Mouse (Mus musculus): ENCODE measurements at regions not wholly inside any gene's neighbourhood (a gene's known extent, or its start where the extent isn't known, plus 50 kb on each side); places are given as distances from the start of the nearest gene placed in this dataset.

DNA sequence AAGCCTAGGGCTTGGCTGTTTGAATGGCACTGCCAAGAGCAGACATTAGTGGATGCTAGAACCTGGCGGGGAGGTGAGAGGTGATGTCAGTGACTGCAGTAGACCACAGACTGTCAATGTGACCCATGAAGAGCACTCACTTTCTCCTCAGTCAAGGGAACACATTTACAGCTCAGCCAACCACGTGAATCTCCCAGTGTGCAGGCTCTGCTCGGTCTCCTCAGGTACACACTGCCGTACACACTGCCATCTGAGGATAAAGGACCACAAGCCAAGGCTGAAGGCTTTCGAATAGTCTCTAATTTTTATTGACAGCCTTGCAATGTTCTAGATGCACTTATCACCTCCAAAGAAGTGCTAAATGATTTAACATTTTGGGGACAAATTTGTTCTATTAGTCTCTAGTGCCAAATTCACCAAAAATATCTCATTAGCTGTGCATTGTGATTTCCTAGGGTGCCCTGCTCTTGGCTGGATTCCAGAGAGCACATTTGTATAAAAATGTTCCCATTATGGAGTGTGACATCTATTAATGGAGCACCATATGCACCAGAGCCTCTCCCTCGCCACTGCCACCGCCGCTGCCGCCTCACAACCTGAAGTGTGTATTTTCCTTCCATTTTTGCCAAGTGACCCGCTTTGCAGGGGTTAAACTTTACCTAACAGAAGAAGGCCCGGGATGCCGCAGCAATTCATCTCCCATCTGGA is 168.7 kb downstream of the Zfp326 start:
- H3K27ac ChIP-seq (ENCODE audit: insufficient read depth, low read depth, low read length): no peak overlapping the region
- no peak overlapping the region for H3K4me3 ChIP-seq (ENCODE audit: insufficient read depth, low read length)
- TF ChIP-seq POLR2A (IDR thresholded peaks at IDR 0.05; ENCODE audit: borderline replicate concordance, low read depth, low read length) (no peak), CTCF (IDR thresholded peaks at IDR 0.05; ENCODE audit: low read depth, low read length) (no peak)
- H3K4me1 ChIP-seq (ENCODE audit: control insufficient read depth, insufficient read depth, low read length): no peaks in the 10 kb centered on the region

DNA sequence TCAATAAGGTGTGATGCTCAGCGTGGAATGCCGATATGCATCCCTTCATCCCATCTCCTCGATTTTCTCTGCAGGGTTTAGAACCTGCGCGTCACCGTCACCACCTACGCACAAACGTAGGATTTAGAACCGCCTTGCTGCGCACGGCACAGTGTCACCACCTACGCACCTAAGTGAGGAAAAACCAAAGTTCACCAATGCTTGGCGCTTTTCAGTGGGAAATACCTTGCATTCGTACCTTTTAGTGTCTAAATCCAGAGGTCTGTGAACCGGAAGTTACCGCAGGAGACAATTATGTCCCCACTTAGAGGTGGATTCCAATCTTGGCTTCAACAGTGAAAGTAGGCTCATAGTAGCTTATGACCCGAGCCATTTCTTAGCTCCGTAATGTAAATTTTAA is 162.0 kb downstream of the Zfp326 start:
- Histone ChIP-seq H3K4me1 (ENCODE audit: control insufficient read depth, insufficient read depth, low read length) (no peaks in the 10 kb centered on the region), H3K4me3 (ENCODE audit: insufficient read depth, low read length) (no peak overlapping the region), H3K27ac (ENCODE audit: insufficient read depth, low read depth, low read length) (no peak overlapping the region)
- no peak for TF ChIP-seq CTCF (IDR thresholded peaks at IDR 0.05; ENCODE audit: low read depth, low read length)
- TF ChIP-seq POLR2A (IDR thresholded peaks at IDR 0.05; ENCODE audit: borderline replicate concordance, low read depth, low read length): no peak

DNA sequence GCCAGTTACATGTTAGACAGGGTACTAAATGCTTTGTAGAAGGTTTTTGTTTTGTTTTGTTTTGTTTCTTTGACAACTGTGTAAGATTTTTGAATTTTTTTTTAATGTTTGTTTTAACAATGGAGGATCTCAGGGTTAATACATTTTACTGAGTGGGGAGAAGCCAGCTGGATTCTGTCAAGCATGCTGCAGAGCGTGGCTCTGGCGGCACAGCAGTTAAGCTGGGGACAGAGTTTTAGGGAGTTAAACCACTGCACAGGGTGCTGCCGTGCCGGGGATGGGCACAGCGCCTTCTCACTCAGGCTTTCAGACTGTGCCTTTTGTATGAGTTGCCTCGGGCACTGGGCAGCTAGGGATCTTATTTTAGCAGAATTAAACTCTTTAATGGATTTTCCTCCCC is 159.8 kb downstream of the Zfp326 start:
- Histone ChIP-seq H3K4me1 (ENCODE audit: control insufficient read depth, insufficient read depth, low read length) (no peaks in the 10 kb centered on the region), H3K4me3 (ENCODE audit: insufficient read depth, low read length) (no peak overlapping the region), H3K27ac (ENCODE audit: insufficient read depth, low read depth, low read length) (no peak overlapping the region)
- TF ChIP-seq CTCF (IDR thresholded peaks at IDR 0.05; ENCODE audit: low read depth, low read length): no peak
- no peak for TF ChIP-seq POLR2A (IDR thresholded peaks at IDR 0.05; ENCODE audit: borderline replicate concordance, low read depth, low read length)

DNA sequence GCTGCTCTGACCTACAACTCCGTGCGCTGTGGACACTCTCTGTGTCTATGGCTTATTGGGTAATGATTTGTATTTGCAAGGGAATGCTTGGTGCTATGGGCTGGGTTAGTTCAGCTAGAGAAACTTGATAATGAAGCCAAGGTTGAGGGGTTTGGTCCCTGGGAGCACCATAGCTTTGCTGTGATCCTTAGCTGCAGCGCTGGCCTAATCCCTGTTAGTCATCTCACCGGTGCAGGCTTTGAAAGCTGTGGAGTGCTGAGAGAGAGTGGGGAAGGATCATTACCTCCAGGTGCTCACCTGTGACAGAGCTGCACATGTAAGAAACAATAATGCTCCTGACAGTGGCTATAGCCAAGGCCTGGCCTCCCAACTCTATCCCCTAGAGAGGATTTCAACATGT is 156.6 kb downstream of the Zfp326 start:
- no peak overlapping the region for H3K27ac ChIP-seq (ENCODE audit: insufficient read depth, low read depth, low read length)
- no peaks in the 10 kb centered on the region for H3K4me1 ChIP-seq (ENCODE audit: control insufficient read depth, insufficient read depth, low read length)
- TF ChIP-seq POLR2A (IDR thresholded peaks at IDR 0.05; ENCODE audit: borderline replicate concordance, low read depth, low read length) (no peak), CTCF (IDR thresholded peaks at IDR 0.05; ENCODE audit: low read depth, low read length) (no peak)

DNA sequence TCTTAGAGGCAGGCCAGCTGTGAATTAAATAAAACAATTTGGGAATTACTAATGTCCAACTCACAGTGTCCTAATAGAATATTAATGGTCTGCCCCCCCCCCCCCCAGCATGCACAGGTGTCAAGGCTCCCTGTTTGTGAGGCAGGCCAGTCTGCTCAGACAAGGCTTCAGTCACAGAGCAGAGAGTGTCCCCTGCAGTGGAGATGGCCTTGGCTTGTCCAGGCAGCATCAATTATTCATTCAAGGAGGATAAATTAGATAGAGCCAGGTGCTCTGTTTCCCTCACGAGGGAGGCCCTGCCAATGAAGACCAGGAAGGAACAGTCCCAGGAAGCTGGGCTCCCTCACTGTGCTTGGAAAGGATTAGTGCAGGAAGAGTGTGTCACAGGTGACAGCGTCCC is 150.5 kb downstream of the Zfp326 start:
- TF ChIP-seq CTCF (IDR thresholded peaks at IDR 0.05; ENCODE audit: low read depth, low read length) (no peak), POLR2A (IDR thresholded peaks at IDR 0.05; ENCODE audit: borderline replicate concordance, low read depth, low read length) (no peak)
- Histone ChIP-seq H3K4me3 (ENCODE audit: insufficient read depth, low read length) (no peak overlapping the region), H3K4me1 (ENCODE audit: control insufficient read depth, insufficient read depth, low read length) (no peaks in the 10 kb centered on the region), H3K27ac (ENCODE audit: insufficient read depth, low read depth, low read length) (no peak overlapping the region)

More for the DNA sequence above, 156.6 kb downstream of the Zfp326 start:
- no peak overlapping the region for H3K4me3 ChIP-seq (ENCODE audit: insufficient read depth, low read length)

DNA sequence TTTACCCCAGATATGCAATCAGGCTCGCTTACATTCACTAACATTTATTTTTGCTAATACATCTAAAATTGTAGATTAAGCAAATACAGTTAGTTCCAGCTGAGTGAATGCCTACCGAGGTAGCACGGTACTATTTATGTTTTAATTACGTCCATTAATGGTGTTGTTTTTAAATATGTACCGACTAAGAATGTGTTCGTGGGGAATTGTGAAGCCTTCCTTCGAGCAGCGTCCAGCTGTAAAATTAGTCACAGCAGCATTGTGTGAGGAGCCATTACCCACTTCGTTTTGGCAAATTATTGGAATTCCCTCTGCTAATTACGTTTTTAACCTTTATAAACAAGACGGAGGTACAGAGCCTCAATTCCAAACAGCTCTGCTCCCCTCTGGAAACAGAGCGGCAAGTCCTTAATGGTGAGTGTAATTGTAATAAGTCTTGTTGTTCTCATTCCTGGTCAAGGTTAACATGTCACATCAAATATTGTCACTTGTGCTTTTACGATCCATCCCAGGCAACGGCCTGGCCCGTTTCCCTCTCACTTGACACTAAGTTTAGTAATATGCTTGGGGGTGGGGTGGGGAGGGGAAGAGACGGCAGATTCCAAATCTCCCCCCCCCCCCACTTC is 128.0 kb downstream of the Zfp326 start:
- Histone ChIP-seq H3K27ac (ENCODE audit: insufficient read depth, low read depth, low read length) (no peak overlapping the region), H3K4me3 (ENCODE audit: insufficient read depth, low read length) (no peak overlapping the region), H3K4me1 (ENCODE audit: control insufficient read depth, insufficient read depth, low read length) (no peaks in the 10 kb centered on the region)
- no peak for TF ChIP-seq POLR2A (IDR thresholded peaks at IDR 0.05; ENCODE audit: borderline replicate concordance, low read depth, low read length)
- TF ChIP-seq CTCF (IDR thresholded peaks at IDR 0.05; ENCODE audit: low read depth, low read length): no peak

DNA sequence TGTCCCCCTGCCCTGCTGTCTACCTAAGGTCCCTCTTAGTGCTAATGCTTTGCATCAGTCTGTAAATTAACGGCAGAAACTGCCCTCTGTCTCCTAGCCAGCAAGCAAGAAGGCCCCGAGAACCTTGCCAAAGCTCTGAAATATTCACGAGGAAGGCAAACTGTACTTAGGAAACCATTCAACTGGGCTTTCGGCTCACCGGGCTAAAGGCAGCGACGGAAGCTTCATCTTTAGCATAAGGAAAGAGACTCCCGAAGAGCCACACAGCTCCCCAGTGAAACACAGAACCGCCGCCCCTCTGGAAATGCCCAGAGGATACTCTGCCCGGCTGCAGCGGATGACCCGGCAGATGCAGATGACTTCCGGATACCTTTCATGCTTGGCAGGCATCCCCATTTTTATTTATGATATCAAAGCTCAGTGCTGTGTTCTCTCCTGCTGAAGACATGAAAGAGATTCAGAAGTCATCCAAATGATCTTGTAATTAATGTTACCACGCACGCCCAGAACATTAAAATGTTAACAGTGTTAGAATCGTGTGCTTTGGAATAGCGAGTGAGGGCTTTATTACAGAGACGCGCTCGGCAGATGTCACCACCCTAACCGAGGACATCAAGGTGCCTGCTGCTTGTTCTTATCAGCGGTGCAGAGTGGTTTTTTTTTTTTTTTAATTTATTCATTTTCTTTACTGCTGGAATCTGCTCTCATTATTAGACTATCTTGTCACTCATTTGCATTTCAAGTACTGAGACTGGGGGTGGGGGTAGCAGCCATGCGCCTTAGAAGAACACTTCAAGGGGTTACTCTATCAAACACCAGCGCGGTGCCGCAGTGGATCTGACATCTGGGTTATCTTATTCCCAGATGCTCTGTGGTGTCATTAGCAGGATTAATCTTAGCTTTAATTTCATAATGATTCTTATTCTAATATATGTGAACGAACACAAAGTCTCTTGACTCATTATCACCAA is 127.2 kb downstream of the Zfp326 start:
- no peak for TF ChIP-seq CTCF (IDR thresholded peaks at IDR 0.05; ENCODE audit: low read depth, low read length)
- H3K4me3 ChIP-seq (ENCODE audit: insufficient read depth, low read length): no peak overlapping the region
- H3K4me1 ChIP-seq (ENCODE audit: control insufficient read depth, insufficient read depth, low read length): no peaks in the 10 kb centered on the region
- no peak overlapping the region for H3K27ac ChIP-seq (ENCODE audit: insufficient read depth, low read depth, low read length)

DNA sequence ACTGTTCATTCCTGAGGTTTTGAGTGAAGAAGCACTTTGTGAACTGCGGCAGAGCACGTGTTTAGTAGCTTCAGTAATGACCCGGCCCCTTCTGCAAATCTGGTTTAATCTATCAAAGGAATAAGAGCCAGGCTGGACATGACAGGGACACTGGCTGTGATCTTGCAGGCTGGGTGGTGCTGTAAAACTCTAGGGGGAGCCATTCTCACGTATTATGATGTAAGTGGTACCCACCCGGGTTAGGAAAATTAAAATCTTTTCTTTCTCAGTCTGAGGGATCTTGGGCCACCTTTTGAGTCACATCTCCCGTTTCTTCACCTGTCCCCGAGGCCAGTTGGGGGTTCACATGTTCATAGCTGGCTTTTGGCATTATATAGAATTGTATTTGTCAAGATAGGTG is 126.0 kb downstream of the Zfp326 start:
- Histone ChIP-seq H3K27ac (ENCODE audit: insufficient read depth, low read depth, low read length) (no peak overlapping the region), H3K4me1 (ENCODE audit: control insufficient read depth, insufficient read depth, low read length) (no peaks in the 10 kb centered on the region), H3K4me3 (ENCODE audit: insufficient read depth, low read length) (no peak overlapping the region)
- TF ChIP-seq POLR2A (IDR thresholded peaks at IDR 0.05; ENCODE audit: borderline replicate concordance, low read depth, low read length) (no peak), CTCF (IDR thresholded peaks at IDR 0.05; ENCODE audit: low read depth, low read length) (no peak)

DNA sequence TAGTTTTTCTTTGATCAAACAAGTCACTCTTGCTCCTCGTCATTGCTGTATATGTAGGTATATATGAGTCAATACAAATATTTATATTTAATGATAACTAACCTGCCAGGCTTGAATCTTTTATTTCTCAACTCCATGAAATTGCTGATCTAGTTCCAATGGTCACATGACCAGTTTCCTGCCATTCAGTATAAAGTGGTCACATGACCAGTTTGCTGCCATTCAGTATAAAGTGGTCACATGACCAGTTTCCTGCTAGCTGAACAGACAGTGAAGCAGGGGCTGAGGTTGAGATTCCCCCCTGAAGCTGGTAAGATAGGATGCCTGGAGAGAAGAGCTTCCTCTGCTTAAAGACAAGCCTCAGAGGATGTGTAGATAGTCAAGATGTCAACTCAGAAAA is 117.9 kb downstream of the Zfp326 start:
- TF ChIP-seq POLR2A (IDR thresholded peaks at IDR 0.05; ENCODE audit: borderline replicate concordance, low read depth, low read length) (no peak), CTCF (IDR thresholded peaks at IDR 0.05; ENCODE audit: low read depth, low read length) (no peak)
- no peak overlapping the region for H3K4me3 ChIP-seq (ENCODE audit: insufficient read depth, low read length)

More for the DNA sequence above, 117.9 kb downstream of the Zfp326 start:
- Histone ChIP-seq H3K27ac (ENCODE audit: insufficient read depth, low read depth, low read length) (no peak overlapping the region), H3K4me1 (ENCODE audit: control insufficient read depth, insufficient read depth, low read length) (no peaks in the 10 kb centered on the region)
